ENCODE assay signal across 8 mouse cellular contexts in the genomic region with DNA sequence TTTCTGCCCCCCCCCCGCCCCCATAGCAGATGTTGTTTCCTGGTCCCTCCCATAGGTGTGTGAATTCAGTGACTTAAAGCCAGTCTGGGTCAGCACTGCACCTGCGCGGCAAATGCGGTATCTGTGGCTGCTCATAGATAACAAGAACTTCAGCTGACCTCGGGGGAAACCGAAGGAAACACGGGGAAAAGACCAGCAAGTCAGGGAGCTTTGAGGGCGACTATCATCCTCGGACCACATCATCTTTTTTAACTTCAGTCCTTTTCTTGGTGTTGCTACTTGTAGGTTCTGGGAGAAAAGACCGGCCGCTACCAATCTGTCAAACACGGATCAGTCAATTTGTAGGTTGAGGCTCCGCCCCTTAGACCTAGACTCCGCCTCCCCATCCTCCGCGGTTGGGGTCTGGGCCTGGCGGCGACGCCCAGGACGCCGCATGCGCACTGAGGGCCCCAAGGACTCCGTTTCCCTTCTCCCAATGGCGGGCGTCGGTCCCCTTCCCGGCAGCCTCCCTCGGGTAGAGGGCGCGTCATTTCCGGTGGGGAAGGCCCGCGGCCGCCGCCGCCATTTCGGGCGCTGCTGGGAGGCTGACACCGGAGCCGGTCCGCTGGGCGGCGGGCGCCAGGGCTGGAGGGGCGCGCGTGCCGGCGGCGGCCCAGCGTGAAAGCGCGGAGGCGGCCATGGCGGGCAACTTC. TPM values are rescaled to one million over a fixed set of nuclear protein-coding genes. Genes with fewer than 3 reads are reported as not detected.
A peak's percentile ranks its signal among the peaks of the same experiment; 100 is the strongest.
DNase-seq lines count a peak whose midpoint lies in the region; ATAC-seq and TF ChIP-seq lines count a peak whose summit lies in the region.

Gene Crk (plus strand): TSS at position 513 of the 692 bp plus-strand sequence.

- TF ChIP-seq CTCF in liver, adult 2 months (IDR thresholded peaks at IDR 0.05; ENCODE audit: low read depth, low read length): no peak

- no peaks in the 10 kb centered on the region for H3K9me3 ChIP-seq in heart, embryonic 11.5 days (replicated peaks; ENCODE audit: control insufficient read depth, low read length)
- H3K9me3 ChIP-seq in kidney, embryonic 16.5 days (ENCODE audit: low read length): no peaks in the 10 kb centered on the region

- H3K4me2 ChIP-seq in heart, embryonic 11.5 days: peak within 1 kb of the TSS; percentile 85
- H3K4me2 ChIP-seq in kidney, embryonic 16.5 days (replicated peaks; ENCODE audit: low read depth, low read length): peak within 1 kb of the TSS; percentile 79
- H3K4me2 ChIP-seq in myocyte (ENCODE audit: low read depth): peak within 1 kb of the TSS; percentile 77

- peak within 1 kb of the TSS; percentile 94 for H3K4me3 ChIP-seq in heart, embryonic 11.5 days (ENCODE audit: low read depth, low read length)
- H3K4me3 ChIP-seq in kidney, embryonic 16.5 days (ENCODE audit: low read length): peak within 1 kb of the TSS; percentile 100
- peak within 1 kb of the TSS; percentile 98 for H3K4me3 ChIP-seq in liver, adult 2 months (ENCODE audit: insufficient read depth, low read depth, low read length)
- peak within 1 kb of the TSS; percentile 78 for H3K4me3 ChIP-seq in myocyte

- H3K9ac ChIP-seq in heart, embryonic 11.5 days (ENCODE audit: low read depth, low read length): peak within 1 kb of the TSS; percentile 89
- peak within 1 kb of the TSS; percentile 98 for H3K9ac ChIP-seq in kidney, embryonic 16.5 days (replicated peaks; ENCODE audit: low read length)
- H3K9ac ChIP-seq in liver, adult 2 months (ENCODE audit: low read depth, low read length): peak within 1 kb of the TSS; percentile 97

- peaks cover 26% of the 10 kb centered on the region; the same call in 1 of the 2 replicates for H3K79me2 ChIP-seq in liver, adult 2 months (ENCODE audit: control insufficient read depth, insufficient read depth, low read length)
- peaks cover 46% of the 10 kb centered on the region for H3K79me2 ChIP-seq in myocyte (ENCODE audit: control insufficient read depth, insufficient read depth)

- peaks cover 3% of the 10 kb centered on the region; the same call in 1 of the 2 replicates for H3K36me3 ChIP-seq in heart, embryonic 11.5 days (ENCODE audit: control insufficient read depth, insufficient read depth, low read length)
- H3K36me3 ChIP-seq in kidney, embryonic 16.5 days (ENCODE audit: insufficient read depth, low read length): peaks cover 9% of the 10 kb centered on the region
- H3K36me3 ChIP-seq in liver, adult 2 months (ENCODE audit: control insufficient read depth, insufficient read depth, low read length): peaks cover 5% of the 10 kb centered on the region; the same call in 1 of the 2 replicates
- H3K36me3 ChIP-seq in myocyte (ENCODE audit: control insufficient read depth, insufficient read depth): peaks cover 8% of the 10 kb centered on the region
- H3K36me3 ChIP-seq in splenic B cell, adult 2 months (ENCODE audit: control insufficient read depth, insufficient read depth, low read length, poor library complexity, severe bottlenecking): no peaks in the 10 kb centered on the region

- TF ChIP-seq POLR2A in liver, adult 2 months (IDR thresholded peaks at IDR 0.05; ENCODE audit: extremely low read depth, insufficient read depth, low read length): peak; percentile 79
- TF ChIP-seq POLR2A in myocyte (IDR thresholded peaks at IDR 0.05; ENCODE audit: insufficient read length, low read depth): peak; percentile 93

- DNase-seq in B cell, adult 2 months: peak; percentile 99 to 100
- peak; percentile 99 for DNase-seq in brain, adult 2 months (ENCODE audit: low read depth, low spot score)
- peak; percentile 88 for DNase-seq in liver, adult 2 months (ENCODE audit: extremely low read depth, low read depth, low spot score)
- peak; percentile 99 for DNase-seq in splenic B cell, adult 2 months (ENCODE audit: low read depth, low spot score)

- under 1% methylated on average over 55 of the region's 55 CpGs for WGBS in heart, embryonic 11.5 days (ENCODE audit: insufficient replicate concordance)
- WGBS in kidney, embryonic 16.5 days: under 1% methylated on average over 55 of the region's 55 CpGs
- under 1% methylated on average over 55 of the region's 55 CpGs for WGBS in liver, adult 2 months

- H3ac ChIP-seq in myocyte (ENCODE audit: control insufficient read depth, insufficient read length): peak within 1 kb of the TSS; percentile 89

- peak; percentile 96 for ATAC-seq in erythroblast, adult 5-6 weeks (replicated peaks; ENCODE audit: low FRiP score, poor library complexity, severe bottlenecking)
- ATAC-seq in heart, embryonic 11.5 days (replicated peaks; ENCODE audit: insufficient number of reproducible peaks, low FRiP score, low TSS enrichment): peak; percentile 96
- ATAC-seq in kidney, embryonic 16.5 days (ENCODE audit: low FRiP score, low TSS enrichment): peak; percentile 97

- peaks cover 11% of the 10 kb centered on the region for H3K4me1 ChIP-seq in heart, embryonic 11.5 days (ENCODE audit: control insufficient read depth, insufficient read depth, low read length)
- peaks cover 21% of the 10 kb centered on the region for H3K4me1 ChIP-seq in kidney, embryonic 16.5 days (ENCODE audit: insufficient read depth, low read length)
- peaks cover 8% of the 10 kb centered on the region; the same call in 1 of the 2 replicates for H3K4me1 ChIP-seq in liver, adult 2 months (ENCODE audit: control insufficient read depth, insufficient read depth, low read length)

- peak within 1 kb of the TSS; percentile 90 for H3K27ac ChIP-seq in heart, embryonic 11.5 days (ENCODE audit: low read depth, low read length)
- peak within 1 kb of the TSS; percentile 98 for H3K27ac ChIP-seq in kidney, embryonic 16.5 days (ENCODE audit: low read length)
- H3K27ac ChIP-seq in liver, adult 2 months (replicated peaks; ENCODE audit: insufficient read depth, low read depth, low read length): peak within 1 kb of the TSS; percentile 86

- H3K27me3 ChIP-seq in heart, embryonic 11.5 days (ENCODE audit: control insufficient read depth, insufficient read depth, low read length): no peaks in the 10 kb centered on the region
- H3K27me3 ChIP-seq in kidney, embryonic 16.5 days (ENCODE audit: insufficient read depth, low read length): no peaks in the 10 kb centered on the region
- no peaks in the 10 kb centered on the region for H3K27me3 ChIP-seq in liver, adult 2 months (ENCODE audit: control insufficient read depth, insufficient read depth, low read length)
- no peaks in the 10 kb centered on the region for H3K27me3 ChIP-seq in myocyte (ENCODE audit: control insufficient read depth, insufficient read depth, insufficient read length)
- H3K27me3 ChIP-seq in splenic B cell, adult 2 months (ENCODE audit: control insufficient read depth, insufficient read depth, low read length, poor library complexity, severe bottlenecking): no peaks in the 10 kb centered on the region

TF ChIP-seq in myocyte, 11 proteins besides CTCF, POLR2A, EP300 and RAD21:
- peak; percentile 43 for TF ChIP-seq SRF (IDR thresholded peaks at IDR 0.05; ENCODE audit: control insufficient read depth, insufficient read length, low read depth)
- TF ChIP-seq POLR2AphosphoS2 (IDR thresholded peaks at IDR 0.05; ENCODE audit: insufficient read length, low read depth): peak; percentile 77
- TF ChIP-seq REST (IDR thresholded peaks at IDR 0.05; ENCODE audit: insufficient read depth, insufficient read length): no peak
- TF ChIP-seq MYOG (IDR thresholded peaks at IDR 0.05; ENCODE audit: control insufficient read depth in 1 of 3, insufficient read depth in 1 of 3, insufficient read length in 2 of 3, low read depth in 2 of 3): peak in 1 of 3 experiments; percentile 9
- TF ChIP-seq TCF3 (IDR thresholded peaks at IDR 0.05; ENCODE audit: insufficient read length, low read depth): no peak
- peak; percentile 4 for TF ChIP-seq E2F4 (IDR thresholded peaks at IDR 0.05; ENCODE audit: insufficient read depth)
- peak in 1 of 3 experiments; percentile 6 for TF ChIP-seq MYOD1 (IDR thresholded peaks at IDR 0.05; ENCODE audit: control insufficient read depth in 1 of 3, insufficient read length in 2 of 3, low read depth in 2 of 3)

RNA-seq across cellular contexts. Expression of gene Crk, which starts in this region (rescaled TPM):
- 10.2 and 16.1 TPM in 2 replicates for total RNA-seq in erythroblast, adult 5-6 weeks (2015; ENCODE audit: low replicate concordance)
- total RNA-seq in erythroblast, adult 5-6 weeks (2017; ENCODE audit: low replicate concordance): 11.8 and 26.3 TPM in 2 replicates
- polyA plus RNA-seq in heart, embryonic 11.5 days (2014; fragmentation: Nextera tagmentation; extraction: Ambion mirVana): 90.3 and 97.4 TPM in 2 replicates
- 133 and 136 TPM in 2 replicates for polyA plus RNA-seq in kidney, embryonic 16.5 days (2015; fragmentation: Nextera tagmentation; extraction: Ambion mirVana)
- 50.5 and 51.1 TPM in 2 replicates for total RNA-seq in liver, adult 2 months (2014; rRNA removed)
- 47.7 and 57.5 TPM in 2 replicates for polyA plus RNA-seq in liver, adult 2 months (2012; rRNA removed)
- polyA plus RNA-seq in myocyte (2012; fragmentation: generic; extraction: Trizol): 34.5 TPM

Comparison
In these comparisons a context has a peak if more than half of its experiments do, and no peak if none do; other contexts are left out.
1. Peak in every context shown above with its lines: DNase-seq, ATAC-seq, H3K4me3 ChIP-seq and H3K27ac ChIP-seq.